Mouse (Mus musculus) left cerebral cortex, adult 18-20 months (tissue): ENCODE data around the gene Slc2a1. TPM values are rescaled to one million over a fixed set of nuclear protein-coding genes. Genes with fewer than 3 reads are reported as not detected.
A peak's percentile ranks its signal among the peaks of the same experiment; 100 is the strongest.

Experiments used
- DNase-seq, 2 experiments: peaks; one replicate each; pipeline ENCODE4 v3.0.0; 2021 to 2022; ENCODE audit warnings: low spot score in 2 of 2, mixed read lengths in 1 of 2
- total RNA-seq, 2 experiments: library from RNA; stranded (reverse); gene quantifications; 2 replicates each; pipeline ENCODE4 v1.2.3; 2021

Gene Slc2a1
- total RNA-seq, 2 experiments from 2014 or later: 75.2 to 91.1 TPM

- no peak for DNase-seq
Measured at GRCm38 (mm10) chr4:119127229-119127628, 18.7 kb downstream of the Slc2a1 start.

GRCm38 (mm10) chr4:119128547-119128946, 20.0 kb downstream of the Slc2a1 start:
- DNase-seq: no peak

GRCm38 (mm10) chr4:119129096-119129495, 20.6 kb downstream of the Slc2a1 start:
- no peak for DNase-seq

- DNase-seq: no peak
Measured at GRCm38 (mm10) chr4:119131189-119131910, 22.8 kb downstream of the Slc2a1 start.

GRCm38 (mm10) chr4:119133306-119133705, 24.8 kb downstream of the Slc2a1 start:
- DNase-seq: no peak

- no peak for DNase-seq
Measured at GRCm38 (mm10) chr4:119133860-119134259, 25.3 kb downstream of the Slc2a1 start.

GRCm38 (mm10) chr4:119137313-119137712, 28.8 kb downstream of the Slc2a1 start:
- no peak for DNase-seq

- DNase-seq: peak; percentile 69
Measured at GRCm38 (mm10) chr4:119138171-119138570, 29.7 kb downstream of the Slc2a1 start.

- no peak for DNase-seq
Measured at GRCm38 (mm10) chr4:119138776-119139175, 30.3 kb downstream of the Slc2a1 start.

GRCm38 (mm10) chr4:119140126-119140525, 31.6 kb downstream of the Slc2a1 start:
- DNase-seq: no peak

- DNase-seq: no peak
Measured at GRCm38 (mm10) chr4:119141191-119141590, 32.7 kb downstream of the Slc2a1 start.

GRCm38 (mm10) chr4:119142230-119142871, 33.8 kb downstream of the Slc2a1 start:
- DNase-seq: peak in 1 of 2 experiments; percentile 52

- DNase-seq: no peak
Measured at GRCm38 (mm10) chr4:119146816-119147215, 38.3 kb downstream of the Slc2a1 start.

- no peak for DNase-seq
Measured at GRCm38 (mm10) chr4:119147347-119147746, 38.8 kb downstream of the Slc2a1 start.

- DNase-seq: no peak
Measured at GRCm38 (mm10) chr4:119148741-119149140, 40.2 kb downstream of the Slc2a1 start.

GRCm38 (mm10) chr4:119157186-119157585, 48.7 kb downstream of the Slc2a1 start:
- DNase-seq: peak in 1 of 2 experiments; percentile 67

GRCm38 (mm10) chr4:119157891-119158290, 49.4 kb downstream of the Slc2a1 start:
- DNase-seq: no peak

GRCm38 (mm10) chr4:119161358-119161757, 52.8 kb downstream of the Slc2a1 start:
- DNase-seq: no peak

- no peak for DNase-seq
Measured at GRCm38 (mm10) chr4:119162990-119163389, 54.5 kb downstream of the Slc2a1 start.

GRCm38 (mm10) chr4:119165916-119166315, 57.4 kb downstream of the Slc2a1 start:
- DNase-seq: no peak

- DNase-seq: no peak
Measured at GRCm38 (mm10) chr4:119167068-119167467, 58.6 kb downstream of the Slc2a1 start.

GRCm38 (mm10) chr4:119167663-119168062, 59.2 kb downstream of the Slc2a1 start:
- DNase-seq: peak; percentile 84 to 91
